In the genomic region with DNA sequence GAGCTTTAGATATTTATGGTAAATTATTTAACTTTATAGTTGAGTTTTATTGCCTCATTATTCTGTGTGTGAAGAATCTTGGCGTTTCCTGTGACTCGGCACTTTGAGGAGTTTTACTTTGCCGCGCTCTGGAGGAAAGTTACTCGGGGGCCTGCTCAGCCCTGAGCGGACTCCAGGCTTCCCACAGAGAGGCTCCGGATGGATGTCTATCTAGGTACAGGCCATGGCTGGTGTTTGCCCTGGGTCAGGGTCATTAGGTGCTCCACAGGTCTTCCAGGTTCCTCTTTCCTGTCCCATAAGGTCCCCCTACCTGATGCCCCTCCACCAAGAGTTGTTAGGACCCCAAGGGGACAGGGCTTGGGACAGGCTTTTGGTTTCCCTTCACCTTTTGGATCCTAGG, we compare ENCODE assay signal across 22 mouse cellular contexts. TPM values are rescaled to one million over a fixed set of nuclear protein-coding genes. Genes with fewer than 3 reads are reported as not detected.
DNase-seq lines count a peak whose midpoint lies in the region; ATAC-seq and TF ChIP-seq lines count a peak whose summit lies in the region.
"Had no signal": no experiment of that assay in that cellular context is flagged by ENCODE, and none has a peak within 500 bp of the region (broad histone marks: within the 10 kb centered on the region; RNA-seq: fewer than 3 reads in every experiment).

No protein-coding gene starts in this region.

- WGBS in midbrain, embryonic 12.5 days, result 13% methylated on average over 7 of the region's 7 CpGs
- WGBS in midbrain, embryonic 15.5 days, result 12% methylated on average over 7 of the region's 7 CpGs
- 4% methylated on average over 7 of the region's 7 CpGs for whole genome bisulfite sequencing in forebrain, embryonic 13.5 days
- WGBS in neural tube, embryonic 12.5 days, result 4% methylated on average over 7 of the region's 7 CpGs
- WGBS in intestine, postnatal 0 days, result 24% methylated on average over 7 of the region's 7 CpGs

- H3K36me3 ChIP-seq in midbrain, embryonic 12.5 days, result no peaks in the 10 kb centered on the region
- no peaks in the 10 kb centered on the region for H3K36me3 ChIP-seq in midbrain, embryonic 15.5 days (replicated peaks)
- no peaks in the 10 kb centered on the region for H3K36me3 ChIP-seq in forebrain, embryonic 13.5 days (ENCODE audit: poor library complexity, severe bottlenecking)
- no peaks in the 10 kb centered on the region for H3K36me3 ChIP-seq in neural tube, embryonic 12.5 days
- H3K36me3 ChIP-seq in intestine, postnatal 0 days (ENCODE audit: control insufficient read depth, insufficient read depth), result no peaks in the 10 kb centered on the region
- H3K36me3 ChIP-seq: embryonic facial prominence, embryonic 15.5 days; liver, embryonic 13.5 days; lung, embryonic 15.5 days had no signal

- ATAC-seq in midbrain, embryonic 12.5 days (ENCODE audit: low FRiP score, low read depth), result no peak
- no peak for ATAC-seq in midbrain, embryonic 15.5 days (replicated peaks)
- ATAC-seq in forebrain, embryonic 13.5 days, result peak; percentile 51; the same call in 1 of the 2 replicates
- ATAC-seq in neural tube, embryonic 12.5 days (ENCODE audit: low FRiP score, low read depth), result peak; percentile 46
- no peak for ATAC-seq in intestine, postnatal 0 days
- ATAC-seq: CD4-positive, CD25-positive, alpha-beta regulatory T cell, adult 4 months had no signal

- TF ChIP-seq CTCF in intestine, postnatal 0 days (IDR thresholded peaks at IDR 0.05; ENCODE audit: low read depth), result no peak

- H3K4me1 ChIP-seq in midbrain, embryonic 12.5 days, result peaks cover 39% of the 10 kb centered on the region
- peaks cover 24% of the 10 kb centered on the region for H3K4me1 ChIP-seq in midbrain, embryonic 15.5 days
- peaks cover 51% of the 10 kb centered on the region for H3K4me1 ChIP-seq in forebrain, embryonic 13.5 days
- peaks cover 36% of the 10 kb centered on the region for H3K4me1 ChIP-seq in neural tube, embryonic 12.5 days
- H3K4me1 ChIP-seq in intestine, postnatal 0 days (replicated peaks; ENCODE audit: control insufficient read depth, insufficient read depth, low read length), result no peaks in the 10 kb centered on the region
- H3K4me1 ChIP-seq: embryonic facial prominence, embryonic 15.5 days; liver, embryonic 13.5 days; lung, embryonic 15.5 days had no signal

- DNase-seq in embryo, embryonic 10 days (ENCODE audit: low spot score), result peak; percentile 19
- no peak for DNase-seq in embryo, embryonic 10.5 days (ENCODE audit: low spot score)
- no peak for DNase-seq in lung, postnatal 14 days
- DNase-seq: adrenal gland, postnatal 14 days; cerebellum, adult 11-12 months; cerebellum, postnatal 36 days; heart, adult 18-20 months; kidney, adult 11 months; kidney, postnatal 10 days; liver, embryonic 13.5 days; right cerebral cortex, adult 18-20 months; spleen, adult 18-20 months; thymus, adult 2 months had no signal

- peak overlapping the region; percentile 49 for H3K27ac ChIP-seq in midbrain, embryonic 12.5 days (replicated peaks)
- H3K27ac ChIP-seq in midbrain, embryonic 15.5 days, result no peak overlapping the region
- H3K27ac ChIP-seq in forebrain, embryonic 13.5 days, result peak overlapping the region; percentile 84
- H3K27ac ChIP-seq in neural tube, embryonic 12.5 days, result no peak overlapping the region
- H3K27ac ChIP-seq in intestine, postnatal 0 days (ENCODE audit: low read depth, low read length), result no peak overlapping the region
- H3K27ac ChIP-seq: embryonic facial prominence, embryonic 15.5 days; layer of hippocampus, adult 2 months; liver, embryonic 13.5 days; lung, embryonic 15.5 days had no signal

- no peak overlapping the region for H3K4me2 ChIP-seq in midbrain, embryonic 12.5 days (replicated peaks)
- no peak overlapping the region for H3K4me2 ChIP-seq in midbrain, embryonic 15.5 days
- peak overlapping the region; percentile 30 for H3K4me2 ChIP-seq in forebrain, embryonic 13.5 days
- H3K4me2 ChIP-seq in neural tube, embryonic 12.5 days (replicated peaks), result peak overlapping the region; percentile 26
- H3K4me2 ChIP-seq in intestine, postnatal 0 days (replicated peaks; ENCODE audit: low read depth), result no peak overlapping the region
- H3K4me2 ChIP-seq: embryonic facial prominence, embryonic 15.5 days; liver, embryonic 13.5 days; lung, embryonic 15.5 days had no signal

- H3K27me3 ChIP-seq in midbrain, embryonic 12.5 days, result peaks cover 63% of the 10 kb centered on the region
- no peaks in the 10 kb centered on the region for H3K27me3 ChIP-seq in midbrain, embryonic 15.5 days (replicated peaks)
- peaks cover 61% of the 10 kb centered on the region for H3K27me3 ChIP-seq in forebrain, embryonic 13.5 days
- H3K27me3 ChIP-seq in neural tube, embryonic 12.5 days (replicated peaks), result peaks cover 53% of the 10 kb centered on the region
- no peaks in the 10 kb centered on the region; the same call in 1 of the 2 replicates for H3K27me3 ChIP-seq in intestine, postnatal 0 days (replicated peaks; ENCODE audit: control insufficient read depth, insufficient read depth, low read length)

- H3K9me3 ChIP-seq in midbrain, embryonic 12.5 days, result no peaks in the 10 kb centered on the region
- H3K9me3 ChIP-seq in midbrain, embryonic 15.5 days, result no peaks in the 10 kb centered on the region
- no peaks in the 10 kb centered on the region for H3K9me3 ChIP-seq in forebrain, embryonic 13.5 days (replicated peaks)
- H3K9me3 ChIP-seq in neural tube, embryonic 12.5 days, result 0 out of 2 replicates have a peak, but pooled peaks cover 5% of the 10 kb centered on the region
- H3K9me3 ChIP-seq in intestine, postnatal 0 days (ENCODE audit: control insufficient read depth), result no peaks in the 10 kb centered on the region
- H3K9me3 ChIP-seq: embryonic facial prominence, embryonic 15.5 days; liver, embryonic 13.5 days; lung, embryonic 15.5 days had no signal

- no peak overlapping the region for H3K4me3 ChIP-seq in midbrain, embryonic 12.5 days
- no peak overlapping the region for H3K4me3 ChIP-seq in midbrain, embryonic 15.5 days
- no peak overlapping the region for H3K4me3 ChIP-seq in forebrain, embryonic 13.5 days
- no peak overlapping the region for H3K4me3 ChIP-seq in neural tube, embryonic 12.5 days
- H3K4me3 ChIP-seq in intestine, postnatal 0 days (ENCODE audit: low read depth, low read length), result no peak overlapping the region
- H3K4me3 ChIP-seq: embryonic facial prominence, embryonic 15.5 days; layer of hippocampus, adult 2 months; liver, embryonic 13.5 days; lung, embryonic 15.5 days had no signal

- H3K9ac ChIP-seq in midbrain, embryonic 12.5 days (replicated peaks), result no peak overlapping the region
- H3K9ac ChIP-seq in midbrain, embryonic 15.5 days, result no peak overlapping the region
- H3K9ac ChIP-seq in forebrain, embryonic 13.5 days, result no peak overlapping the region
- H3K9ac ChIP-seq in neural tube, embryonic 12.5 days, result no peak overlapping the region
- H3K9ac ChIP-seq in intestine, postnatal 0 days (ENCODE audit: low read depth, low read length), result no peak overlapping the region
- H3K9ac ChIP-seq: embryonic facial prominence, embryonic 15.5 days; liver, embryonic 13.5 days; lung, embryonic 15.5 days had no signal

RNA-seq across cellular contexts. Expression of a gene that starts 45.0 kb away (rescaled TPM):
- polyA plus RNA-seq in midbrain, embryonic 12.5 days (2016; fragmentation: Nextera tagmentation; extraction: Ambion mirVana), result 1.5 and 1.7 TPM in 2 replicates
- 4.8 and 5.3 TPM in 2 replicates for polyA plus RNA-seq in midbrain, embryonic 15.5 days (2015; fragmentation: Nextera tagmentation; extraction: Ambion mirVana)
- 4.7 and 4.9 TPM in 2 replicates for polyA plus RNA-seq in forebrain, embryonic 13.5 days (2015; fragmentation: Nextera tagmentation; extraction: Ambion mirVana)
- 3.3 and 3.5 TPM in 2 replicates for polyA plus RNA-seq in neural tube, embryonic 12.5 days (2016; fragmentation: Nextera tagmentation; extraction: Ambion mirVana)
- 0.05 and 0.07 TPM in 2 replicates for polyA plus RNA-seq in intestine, postnatal 0 days (2015; fragmentation: Nextera tagmentation; extraction: Ambion mirVana)
- polyA plus RNA-seq: CD4-positive, CD25-positive, alpha-beta regulatory T cell, adult 4 months; lung, embryonic 15.5 days had no signal

Comparison
In these comparisons a context has a peak if more than half of its experiments do, and no peak if none do; other contexts are left out.
1. H3K27ac ChIP-seq: peak in midbrain, embryonic 12.5 days (single experiment) and forebrain, embryonic 13.5 days (single experiment); none in midbrain, embryonic 15.5 days (single experiment), neural tube, embryonic 12.5 days (single experiment) and intestine, postnatal 0 days (single experiment).
2. ATAC-seq: peak in forebrain, embryonic 13.5 days (single experiment) and neural tube, embryonic 12.5 days (single experiment); none in midbrain, embryonic 12.5 days (single experiment), midbrain, embryonic 15.5 days (single experiment) and intestine, postnatal 0 days (single experiment).
3. H3K4me2 ChIP-seq: peak in forebrain, embryonic 13.5 days (single experiment) and neural tube, embryonic 12.5 days (single experiment); none in midbrain, embryonic 12.5 days (single experiment), midbrain, embryonic 15.5 days (single experiment) and intestine, postnatal 0 days (single experiment).